Mouse (Mus musculus) cerebellum, adult 2 months (tissue): ENCODE results near the gene Atf6b. TPM values are rescaled to one million over a fixed set of nuclear protein-coding genes. Genes with fewer than 3 reads are reported as not detected.

Experiments used
- DNase-seq, 2 experiments: peaks; one replicate each; pipeline ENCODE4 v3.0.0; 2021
- H3K27ac ChIP-seq: fragments of 200-500 bp; 2 replicates; pipeline ENCODE4 v1.5.1; 2012; ENCODE audit warnings: low read length, control low read depth, inconsistent platforms; ENCODE audit not compliant: insufficient read depth
- H3K27me3 ChIP-seq: fragments of 200-500 bp; 2 replicates; pipeline ENCODE4 v1.6.1; 2012; ENCODE audit warnings: inconsistent platforms, mild to moderate bottlenecking, low read length, moderate library complexity; ENCODE audit not compliant: control insufficient read depth, insufficient read depth
- H3K4me1 ChIP-seq: fragments of 200-500 bp; 2 replicates; pipeline ENCODE4 v1.6.1; 2011; ENCODE audit warnings: low read length; ENCODE audit not compliant: control insufficient read depth, insufficient read depth
- H3K4me3 ChIP-seq: fragments of 200-500 bp; replicated peaks from 2 replicates; pipeline ENCODE3; 2011; ENCODE audit warnings: mild to moderate bottlenecking, low read depth, low read length, control low read depth; ENCODE audit not compliant: insufficient read depth
- CTCF ChIP-seq: fragments of 200-500 bp; IDR thresholded peaks from 2 replicates; pipeline ENCODE4 v1.5.1; 2011; ENCODE audit warnings: low read depth, mild to moderate bottlenecking, control low read depth, low read length, moderate library complexity, borderline replicate concordance; ENCODE audit not compliant: insufficient read depth
- POLR2A ChIP-seq: fragments of 200-500 bp; IDR thresholded peaks from 2 replicates; pipeline ENCODE4 v1.6.1; 2011; ENCODE audit warnings: low read length, control low read depth, borderline replicate concordance; ENCODE audit not compliant: insufficient read depth
- WGBS: fragments of 180-500 bp; shearing (Covaris S2); methylation state at CpG from one replicate; pipeline ENCODE4 v1.1.7; 2018; 5-methylcytosine and 5-hydroxymethylcytosine counted together
- polyA plus RNA-seq: library from polyadenylated mRNA; depleted of rRNA; stranded (reverse); fragments of >200 nt; gene quantifications from 2 replicates; pipeline ENCODE4 v1.2.3, GENCODE M21; 2012; rRNA removed

Atf6b gene
- polyA plus RNA-seq, 1 experiment, result 61.4 TPM

GRCm38 (mm10) chr17:34685120-34686110 is 38.5 kb downstream of the Atf6b start:
- DNase-seq, result peak in 1 of 2 experiments; percentile 44
- no peaks in the 10 kb centered on the region for H3K27me3 ChIP-seq
- whole genome bisulfite sequencing, result 31% methylated on average over 28 of the region's 28 CpGs
- peaks cover 5% of the 10 kb centered on the region; the same call in 1 of the 2 replicates for H3K4me1 ChIP-seq
- H3K27ac ChIP-seq, result no peak overlapping the region
- H3K4me3 ChIP-seq, result no peak overlapping the region
- no peak for TF ChIP-seq CTCF
- TF ChIP-seq POLR2A, result no peak

GRCm38 (mm10) chr17:34688889-34689288 is 41.9 kb downstream of the Atf6b start:
- H3K27ac ChIP-seq, result no peak overlapping the region
- 90% methylated on average over 7 of the region's 7 CpGs for WGBS
- H3K27me3 ChIP-seq, result no peaks in the 10 kb centered on the region
- DNase-seq, result no peak
- peaks cover 5% of the 10 kb centered on the region; the same call in 1 of the 2 replicates for H3K4me1 ChIP-seq
- H3K4me3 ChIP-seq, result no peak overlapping the region
- TF ChIP-seq POLR2A, result no peak
- TF ChIP-seq CTCF, result no peak

GRCm38 (mm10) chr17:34690458-34690857 is 43.5 kb downstream of the Atf6b start:
- Histone ChIP-seq H3K27ac (no peak overlapping the region), H3K4me3 (no peak overlapping the region), H3K4me1 (peaks cover 2% of the 10 kb centered on the region; the same call in 1 of the 2 replicates), H3K27me3 (no peaks in the 10 kb centered on the region)
- TF ChIP-seq CTCF (no peak), POLR2A (no peak)
- DNase-seq, result no peak
- WGBS, result 22% methylated on average over 4 of the region's 4 CpGs

- Histone ChIP-seq H3K27me3 (no peaks in the 10 kb centered on the region), H3K4me3 (no peak overlapping the region), H3K27ac (no peak overlapping the region), H3K4me1 (no peaks in the 10 kb centered on the region)
- no peak for DNase-seq
- WGBS, result 22% methylated on average over 7 of the region's 7 CpGs
- TF ChIP-seq CTCF (no peak), POLR2A (no peak)
Observed at GRCm38 (mm10) chr17:34692906-34693305, 46.0 kb downstream of the Atf6b start.

- Histone ChIP-seq H3K4me3 (no peak overlapping the region), H3K27me3 (no peaks in the 10 kb centered on the region), H3K4me1 (no peaks in the 10 kb centered on the region), H3K27ac (no peak overlapping the region)
- TF ChIP-seq POLR2A (no peak), CTCF (no peak)
- 29% methylated on average over 14 of the region's 14 CpGs for WGBS
- no peak for DNase-seq
Observed at GRCm38 (mm10) chr17:34699575-34700408, 52.8 kb downstream of the Atf6b start.

- DNase-seq, result no peak
- Histone ChIP-seq H3K4me3 (no peak overlapping the region), H3K27ac (no peak overlapping the region), H3K4me1 (no peaks in the 10 kb centered on the region), H3K27me3 (no peaks in the 10 kb centered on the region)
- WGBS, result 67% methylated on average over 2 of the region's 2 CpGs
- TF ChIP-seq POLR2A (no peak), CTCF (no peak)
Observed at GRCm38 (mm10) chr17:34700671-34701071, 53.7 kb downstream of the Atf6b start.

Other genes with a start within 250 kb of the Atf6b start
- 5.8 and 6.5 TPM in 2 replicates for gene BC051142, start 248.3 kb upstream of the Atf6b start, polyA plus RNA-seq
- gene Btnl4, start 169.8 kb upstream of the Atf6b start, polyA plus RNA-seq, result not detected in 2 replicates
- gene Btnl6, start 129.8 kb upstream of the Atf6b start, polyA plus RNA-seq, result not detected in 2 replicates
- gene Notch4, start 82.9 kb upstream of the Atf6b start, polyA plus RNA-seq, result 3.8 and 4.3 TPM in 2 replicates
- 2.6 and 3.1 TPM in 2 replicates for gene Gpsm3, start 57.3 kb upstream of the Atf6b start, polyA plus RNA-seq
- 69.5 and 72.3 TPM in 2 replicates for gene Pbx2, start 55.9 kb upstream of the Atf6b start, polyA plus RNA-seq
- gene Ager, start 49.3 kb upstream of the Atf6b start, polyA plus RNA-seq, result 1.4 and 1.8 TPM in 2 replicates
- gene Rnf5, start 43.5 kb upstream of the Atf6b start, polyA plus RNA-seq, result 125 and 137 TPM in 2 replicates
- 172 and 179 TPM in 2 replicates for gene Agpat1, start 42.9 kb upstream of the Atf6b start, polyA plus RNA-seq
- gene Egfl8, start 31.2 kb upstream of the Atf6b start, polyA plus RNA-seq, result 6.3 and 7.4 TPM in 2 replicates
- gene Ppt2, start 18.6 kb upstream of the Atf6b start, polyA plus RNA-seq, result 57.3 and 66.9 TPM in 2 replicates
- gene Prrt1, start 17.6 kb upstream of the Atf6b start, polyA plus RNA-seq, result 194 and 222 TPM in 2 replicates
- gene Fkbpl, start 2.4 kb upstream of the Atf6b start, polyA plus RNA-seq, result 7.4 and 8.5 TPM in 2 replicates
- gene Tnxb, start 23.4 kb downstream of the Atf6b start, polyA plus RNA-seq, result 1.6 and 1.8 TPM in 2 replicates
- 8.5 and 10.2 TPM in 2 replicates for gene C4b, start 96.7 kb downstream of the Atf6b start, polyA plus RNA-seq
- not detected in 2 replicates for gene Cyp21a1, start 157.4 kb downstream of the Atf6b start, polyA plus RNA-seq
- gene Stk19, start 189.8 kb downstream of the Atf6b start, polyA plus RNA-seq, result 52.9 TPM in 2 replicates
- 59.6 and 62.5 TPM in 2 replicates for gene Dxo, start 189.9 kb downstream of the Atf6b start, polyA plus RNA-seq
- 77.4 and 87.2 TPM in 2 replicates for gene Skiv2l, start 203.1 kb downstream of the Atf6b start, polyA plus RNA-seq
- 47.2 and 47.9 TPM in 2 replicates for gene Nelfe, start 203.2 kb downstream of the Atf6b start, polyA plus RNA-seq
- 0.14 and 0.20 TPM in 2 replicates for gene Cfb, start 215.4 kb downstream of the Atf6b start, polyA plus RNA-seq
- gene Zbtb12, start 232.3 kb downstream of the Atf6b start, polyA plus RNA-seq, result 8.2 and 8.3 TPM in 2 replicates
- gene Gm20547, start 234.9 kb downstream of the Atf6b start, polyA plus RNA-seq, result 0.08 and 0.10 TPM in 2 replicates